Mouse (Mus musculus): Measurements from ENCODE around the gene Gas6. TPM values are rescaled to one million over a fixed set of nuclear protein-coding genes. Genes with fewer than 3 reads are reported as not detected.
A peak's percentile ranks its signal among the peaks of the same experiment; 100 is the strongest.

Gene Gas6
- polyA plus RNA-seq, 1 experiment from 2014 or later, result 15.9 TPM

GRCm38 (mm10) chr8:13503936-13504606 is 9.8 kb upstream of the Gas6 start:
- no peaks in the 10 kb centered on the region for H3K4me1 ChIP-seq (replicated peaks)
- no peak for ATAC-seq
- H3K36me3 ChIP-seq, result no peaks in the 10 kb centered on the region
- WGBS, result 89% methylated on average over 8 of the region's 8 CpGs
- no peaks in the 10 kb centered on the region for H3K9me3 ChIP-seq
- no peak overlapping the region for H3K4me3 ChIP-seq (replicated peaks)
- no peak overlapping the region for H3K27ac ChIP-seq
- H3K4me2 ChIP-seq (replicated peaks), result no peak overlapping the region
- no peak overlapping the region for H3K9ac ChIP-seq (replicated peaks)
- no peaks in the 10 kb centered on the region for H3K27me3 ChIP-seq

GRCm38 (mm10) chr8:13501221-13501620 is 6.9 kb upstream of the Gas6 start:
- Histone ChIP-seq H3K27me3 (no peaks in the 10 kb centered on the region), H3K4me3 (replicated peaks) (no peak overlapping the region), H3K4me2 (replicated peaks) (no peak overlapping the region), H3K9ac (replicated peaks) (no peak overlapping the region), H3K4me1 (replicated peaks) (no peaks in the 10 kb centered on the region), H3K36me3 (no peaks in the 10 kb centered on the region), H3K9me3 (no peaks in the 10 kb centered on the region), H3K27ac (no peak overlapping the region)
- ATAC-seq, result no peak
- 88% methylated on average over 3 of the region's 3 CpGs for WGBS

- peaks cover 38% of the 10 kb centered on the region for H3K4me1 ChIP-seq (replicated peaks)
- no peak overlapping the region for H3K9ac ChIP-seq (replicated peaks)
- H3K27me3 ChIP-seq, result peaks cover 49% of the 10 kb centered on the region
- no peaks in the 10 kb centered on the region for H3K9me3 ChIP-seq
- ATAC-seq, result no peak
- no peak overlapping the region for H3K4me3 ChIP-seq (replicated peaks)
- H3K4me2 ChIP-seq (replicated peaks), result peak overlapping the region; percentile 64; the same call in 1 of the 2 replicates
- no peaks in the 10 kb centered on the region for H3K36me3 ChIP-seq
- 59% methylated on average over 11 of the region's 11 CpGs for WGBS
- no peak overlapping the region for H3K27ac ChIP-seq
Measured at GRCm38 (mm10) chr8:13493011-13493410, 1.3 kb downstream of the Gas6 start.

GRCm38 (mm10) chr8:13492198-13492995 is 1.9 kb downstream of the Gas6 start:
- Histone ChIP-seq H3K4me2 (replicated peaks) (no peak overlapping the region), H3K27ac (no peak overlapping the region), H3K9me3 (no peaks in the 10 kb centered on the region), H3K4me1 (replicated peaks) (peaks cover 38% of the 10 kb centered on the region), H3K9ac (replicated peaks) (no peak overlapping the region), H3K27me3 (peaks cover 49% of the 10 kb centered on the region), H3K4me3 (replicated peaks) (no peak overlapping the region), H3K36me3 (no peaks in the 10 kb centered on the region)
- WGBS, result 58% methylated on average over 9 of the region's 9 CpGs
- 0 out of 2 replicates have a peak, but pooled peaks have one; percentile 19 for ATAC-seq

GRCm38 (mm10) chr8:13491491-13492010 is 2.7 kb downstream of the Gas6 start:
- 88% methylated on average over 14 of the region's 14 CpGs for WGBS
- Histone ChIP-seq H3K27me3 (peaks cover 49% of the 10 kb centered on the region), H3K4me2 (replicated peaks) (no peak overlapping the region), H3K27ac (no peak overlapping the region), H3K4me1 (replicated peaks) (peaks cover 38% of the 10 kb centered on the region), H3K9me3 (no peaks in the 10 kb centered on the region), H3K36me3 (no peaks in the 10 kb centered on the region), H3K4me3 (replicated peaks) (no peak overlapping the region), H3K9ac (replicated peaks) (no peak overlapping the region)
- ATAC-seq, result no peak

GRCm38 (mm10) chr8:13489986-13490910 is 4.0 kb downstream of the Gas6 start:
- no peaks in the 10 kb centered on the region for H3K9me3 ChIP-seq
- H3K9ac ChIP-seq (replicated peaks), result no peak overlapping the region
- no peak for ATAC-seq
- no peaks in the 10 kb centered on the region for H3K36me3 ChIP-seq
- no peak overlapping the region for H3K4me2 ChIP-seq (replicated peaks)
- no peak overlapping the region for H3K4me3 ChIP-seq (replicated peaks)
- H3K4me1 ChIP-seq (replicated peaks), result peaks cover 38% of the 10 kb centered on the region
- 44% methylated on average over 13 of the region's 13 CpGs for WGBS
- H3K27ac ChIP-seq, result no peak overlapping the region
- peaks cover 44% of the 10 kb centered on the region for H3K27me3 ChIP-seq

GRCm38 (mm10) chr8:13489351-13489750 is 4.9 kb downstream of the Gas6 start:
- ATAC-seq, result no peak

GRCm38 (mm10) chr8:13483191-13483590 is 11.1 kb downstream of the Gas6 start:
- 89% methylated on average over 5 of the region's 5 CpGs for WGBS
- Histone ChIP-seq H3K36me3 (no peaks in the 10 kb centered on the region), H3K4me1 (replicated peaks) (0 out of 2 replicates have a peak, but pooled peaks cover 5% of the 10 kb centered on the region), H3K27ac (no peak overlapping the region), H3K4me2 (replicated peaks) (no peak overlapping the region), H3K9ac (replicated peaks) (no peak overlapping the region), H3K4me3 (replicated peaks) (no peak overlapping the region), H3K27me3 (no peaks in the 10 kb centered on the region), H3K9me3 (no peaks in the 10 kb centered on the region)
- ATAC-seq, result no peak

More at GRCm38 (mm10) chr8:13489351-13489750, 4.9 kb downstream of the Gas6 start:
- H3K36me3 ChIP-seq, result no peaks in the 10 kb centered on the region
- no peak overlapping the region for H3K27ac ChIP-seq
- H3K9ac ChIP-seq (replicated peaks), result no peak overlapping the region
- H3K9me3 ChIP-seq, result no peaks in the 10 kb centered on the region
- H3K4me2 ChIP-seq (replicated peaks), result no peak overlapping the region
- H3K27me3 ChIP-seq, result peaks cover 35% of the 10 kb centered on the region
- 80% methylated on average over 3 of the region's 3 CpGs for WGBS
- no peak overlapping the region for H3K4me3 ChIP-seq (replicated peaks)
- peaks cover 38% of the 10 kb centered on the region for H3K4me1 ChIP-seq (replicated peaks)

- Histone ChIP-seq H3K9ac (replicated peaks) (no peak overlapping the region), H3K4me2 (replicated peaks) (no peak overlapping the region), H3K4me3 (replicated peaks) (no peak overlapping the region), H3K27me3 (no peaks in the 10 kb centered on the region), H3K36me3 (no peaks in the 10 kb centered on the region), H3K27ac (no peak overlapping the region), H3K4me1 (replicated peaks) (0 out of 2 replicates have a peak, but pooled peaks cover 5% of the 10 kb centered on the region), H3K9me3 (no peaks in the 10 kb centered on the region)
- WGBS, result 71% methylated on average over 2 of the region's 2 CpGs
- ATAC-seq, result no peak
Measured at GRCm38 (mm10) chr8:13482101-13482801, 12.0 kb downstream of the Gas6 start.

- Histone ChIP-seq H3K4me3 (replicated peaks) (no peak overlapping the region), H3K4me2 (replicated peaks) (no peak overlapping the region), H3K9me3 (no peaks in the 10 kb centered on the region), H3K4me1 (replicated peaks) (0 out of 2 replicates have a peak, but pooled peaks cover 5% of the 10 kb centered on the region), H3K27ac (no peak overlapping the region), H3K27me3 (no peaks in the 10 kb centered on the region), H3K9ac (replicated peaks) (no peak overlapping the region), H3K36me3 (no peaks in the 10 kb centered on the region)
- 95% methylated on average over 3 of the region's 3 CpGs for WGBS
- ATAC-seq, result no peak
Measured at GRCm38 (mm10) chr8:13481596-13481995, 12.7 kb downstream of the Gas6 start.

GRCm38 (mm10) chr8:13481089-13481554 is 13.2 kb downstream of the Gas6 start:
- Histone ChIP-seq H3K27ac (no peak overlapping the region), H3K4me2 (replicated peaks) (no peak overlapping the region), H3K4me3 (replicated peaks) (no peak overlapping the region), H3K4me1 (replicated peaks) (0 out of 2 replicates have a peak, but pooled peaks cover 5% of the 10 kb centered on the region), H3K27me3 (no peaks in the 10 kb centered on the region), H3K9ac (replicated peaks) (no peak overlapping the region), H3K9me3 (no peaks in the 10 kb centered on the region), H3K36me3 (no peaks in the 10 kb centered on the region)
- no peak for ATAC-seq
- WGBS, result 84% methylated on average over 7 of the region's 7 CpGs

Measured in midbrain, embryonic 13.5 days (tissue).